Mouse (Mus musculus) mouse embryonic stem cell (cell line): Measurements from ENCODE around the gene Ddt.
"Not testable (repeated sequence)": the region's sequence is repeated elsewhere in the genome, so short reads cannot be mapped to it uniquely, and the experiment has no call there.

Experiments used
- in situ Hi-C, 2 experiments: fragments of 300-500 bp; cut with MboI; formaldehyde crosslinking; loops; 1 replicate in 1 of 2; 3 replicates in 1 of 2; pipeline ENCODE4 v1.14.3; 2019 to 2020; ENCODE audit warnings: low sequenced_read_pairs in 2 of 2, low pct_unique_long_range_greater_than_20kb in 1 of 2, mixed read lengths in 1 of 2; ENCODE audit not compliant: unreplicated experiment in 1 of 2

Gene Ddt

DNA sequence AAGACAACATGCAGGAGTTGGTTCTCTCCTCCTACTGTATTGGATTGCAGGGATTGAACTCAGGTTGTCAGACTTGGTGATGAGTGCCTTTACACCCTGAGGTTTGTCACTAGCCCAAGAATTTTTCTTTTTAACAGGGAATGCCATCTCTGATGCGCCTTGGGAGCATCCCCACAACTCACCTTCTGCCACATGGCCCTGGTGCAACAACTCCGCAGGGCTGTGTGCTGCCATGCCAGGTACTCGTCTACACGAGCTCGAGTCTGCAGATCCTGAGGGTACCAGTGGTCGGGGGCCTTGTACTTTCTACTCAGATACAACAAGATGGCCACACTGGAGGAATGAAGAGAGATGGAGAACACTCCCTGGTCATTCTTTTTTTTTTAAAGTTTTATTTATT is 3.3 kb upstream of the Ddt start:
- in situ Hi-C loops = no loop called here

DNA sequence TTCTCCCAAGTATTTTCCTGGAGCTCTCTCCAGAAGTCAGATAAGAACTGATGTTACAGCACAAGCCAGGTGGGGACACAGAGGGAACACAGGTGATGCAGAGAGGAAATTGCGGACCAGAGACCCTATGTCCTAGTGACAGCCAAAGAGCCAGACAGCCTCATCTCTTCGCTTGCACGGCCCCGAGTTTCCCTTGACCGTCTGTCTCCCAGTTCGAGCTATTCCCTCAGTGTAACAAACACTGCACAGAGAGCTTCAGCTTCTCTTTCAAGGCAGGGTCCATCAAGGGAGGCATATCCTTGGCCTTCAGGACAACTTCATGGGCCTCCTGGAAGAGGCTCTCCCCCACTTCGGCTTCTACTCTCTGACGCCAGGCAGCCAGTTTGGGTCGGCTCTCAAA is 1.4 kb upstream of the Ddt start:
- in situ Hi-C loops = no loop called here

DNA sequence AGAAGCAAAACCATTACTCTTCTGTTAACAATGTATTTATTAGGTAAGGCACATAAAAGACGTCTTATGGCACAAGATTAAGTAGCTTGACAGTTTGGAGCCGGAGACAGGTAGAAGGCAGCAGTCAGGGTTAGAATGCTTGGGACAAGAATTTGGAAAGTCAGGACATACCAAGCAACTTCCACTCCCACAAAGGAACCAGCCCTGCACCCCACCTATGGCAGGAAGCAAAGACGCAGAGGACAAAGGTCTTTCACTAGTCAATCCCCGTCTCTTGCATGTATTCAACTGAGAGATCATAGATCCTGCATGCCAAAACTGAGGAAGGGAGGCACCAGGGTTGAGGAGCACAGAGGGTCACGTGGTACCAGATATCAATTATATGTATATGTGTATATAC is 888 bp upstream of the Ddt start:
- in situ Hi-C loops = no loop called here

DNA sequence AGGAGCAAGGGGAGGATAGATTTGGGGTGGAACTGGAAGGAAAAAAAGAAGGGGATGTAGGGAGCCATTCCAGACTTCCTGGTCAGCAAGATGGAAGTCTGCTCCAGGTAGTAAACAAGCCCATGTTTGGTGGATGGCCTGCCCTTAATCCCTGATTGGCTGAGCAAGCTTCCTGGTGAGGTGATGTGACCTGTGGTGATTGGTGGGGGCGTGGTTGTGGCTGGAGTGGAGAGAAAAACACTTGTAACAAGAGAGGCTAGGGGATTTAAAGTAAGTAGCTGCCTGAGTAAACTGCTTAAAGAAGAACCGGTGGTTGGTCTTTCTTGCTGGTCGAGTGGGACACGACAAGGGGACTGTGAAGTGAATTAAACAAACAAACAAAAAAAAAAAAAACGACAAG is 5.5 kb downstream of the Ddt start:
- in situ Hi-C loops = not testable (repeated sequence)

DNA sequence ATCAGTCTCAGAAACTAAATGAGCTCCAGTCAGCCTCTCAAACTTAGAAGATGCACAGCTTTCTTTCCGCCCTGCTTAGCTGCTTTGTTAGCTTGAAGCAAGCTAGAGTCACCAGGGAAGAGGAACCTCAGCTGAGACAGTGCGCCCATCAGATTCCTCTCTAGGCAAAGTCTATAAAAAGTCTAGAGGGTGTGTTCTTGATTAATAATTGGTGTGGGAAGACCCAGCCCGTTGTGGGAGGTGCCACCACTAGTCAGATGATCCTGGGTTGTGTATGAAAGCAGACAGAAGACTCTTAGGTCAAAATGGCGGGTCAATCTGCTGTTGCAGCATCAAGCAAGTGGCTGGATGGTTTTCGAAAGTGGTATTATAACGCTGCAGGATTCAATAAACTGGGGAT is 6.4 kb downstream of the Ddt start:
- in situ Hi-C loops = no loop called here

DNA sequence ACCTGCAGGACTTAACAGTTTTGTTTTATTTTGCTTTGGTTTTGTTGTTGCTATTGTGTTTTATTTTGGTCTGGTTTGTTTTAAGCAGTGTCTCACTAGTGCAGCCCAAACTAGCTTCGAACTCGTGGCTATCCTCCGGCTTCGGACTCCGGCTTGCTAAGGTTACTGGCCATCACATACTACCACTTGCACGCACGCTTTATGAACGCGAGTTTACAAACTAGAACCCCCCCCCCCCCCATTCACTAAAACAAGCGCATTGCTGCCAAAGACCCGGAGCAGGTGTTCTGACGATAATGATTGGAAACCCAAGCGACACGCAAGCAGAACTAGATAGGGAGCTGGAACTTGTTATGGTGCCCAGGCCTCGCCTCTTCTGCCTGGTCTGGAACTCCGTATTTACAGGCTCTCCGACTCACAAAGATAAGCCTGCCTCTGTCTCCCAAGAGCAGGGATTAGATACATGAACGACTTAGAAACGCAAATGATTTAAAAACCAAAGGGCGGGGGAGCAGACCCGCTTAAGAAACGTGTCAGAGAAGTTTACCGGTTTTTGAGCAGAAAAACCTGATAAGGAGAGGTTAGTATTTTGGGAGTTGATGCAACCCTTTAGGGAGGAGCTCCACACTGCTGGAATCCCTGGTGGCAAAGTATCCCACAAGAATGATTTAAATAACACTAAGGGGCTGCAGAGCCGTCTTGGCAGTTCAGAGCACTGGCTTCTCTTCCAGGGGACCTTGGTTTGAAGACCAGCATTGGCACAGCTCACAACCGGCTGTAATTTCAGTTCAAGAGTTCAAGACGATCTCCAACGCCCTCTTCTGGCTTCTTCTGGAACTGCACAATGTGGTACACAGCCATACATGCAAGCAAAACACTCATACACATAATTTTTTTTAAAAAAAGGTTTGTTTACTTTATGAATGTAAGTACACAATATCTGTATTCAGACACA is 8.4 kb downstream of the Ddt start:
- in situ Hi-C loops = no loop called here

DNA sequence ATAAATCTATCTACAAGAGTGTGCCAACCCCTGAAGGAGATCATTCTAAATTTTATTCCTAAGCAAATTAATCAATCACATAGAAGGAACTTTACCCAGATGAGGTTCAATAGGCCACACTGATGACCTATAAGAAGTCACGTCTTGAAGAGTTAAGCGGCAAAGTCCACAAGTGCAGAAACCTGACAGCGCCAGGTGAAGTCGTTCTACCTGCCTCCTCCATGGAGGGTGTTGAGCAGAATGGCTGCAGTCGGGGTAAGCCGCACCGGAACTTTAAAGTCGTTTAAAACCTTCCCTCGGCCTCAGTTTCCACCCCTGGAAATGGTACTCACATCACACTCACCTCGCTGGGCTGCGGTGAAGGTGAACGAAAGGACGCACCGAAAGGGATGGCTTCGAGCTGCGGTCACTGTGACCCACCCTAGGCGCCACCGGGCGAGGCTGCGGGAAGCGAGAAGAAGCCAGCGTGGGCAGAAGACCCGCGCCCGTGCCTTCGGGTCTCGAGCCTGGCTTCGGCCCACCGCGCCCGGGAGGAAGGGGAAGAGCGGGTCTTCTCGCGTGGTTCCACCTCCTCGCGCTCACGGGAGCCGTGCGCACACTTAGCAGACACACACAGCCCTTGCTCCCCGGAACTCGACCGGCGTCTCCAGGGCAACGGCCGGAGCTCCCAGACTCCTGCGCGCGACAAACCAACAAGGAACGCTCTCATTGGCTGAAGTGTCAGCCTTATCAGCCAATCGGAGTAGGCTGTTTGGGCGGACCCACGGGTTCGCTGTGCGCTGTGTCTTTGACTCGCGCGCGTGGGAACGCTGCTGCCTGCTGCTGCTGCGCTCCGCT is 9.3 kb downstream of the Ddt start, which contains the start of gene Cabin1:
TSS of gene Cabin1 (minus strand) at position 660 of the 837 bp plus-strand sequence.
- in situ Hi-C loops = no loop called here

DNA sequence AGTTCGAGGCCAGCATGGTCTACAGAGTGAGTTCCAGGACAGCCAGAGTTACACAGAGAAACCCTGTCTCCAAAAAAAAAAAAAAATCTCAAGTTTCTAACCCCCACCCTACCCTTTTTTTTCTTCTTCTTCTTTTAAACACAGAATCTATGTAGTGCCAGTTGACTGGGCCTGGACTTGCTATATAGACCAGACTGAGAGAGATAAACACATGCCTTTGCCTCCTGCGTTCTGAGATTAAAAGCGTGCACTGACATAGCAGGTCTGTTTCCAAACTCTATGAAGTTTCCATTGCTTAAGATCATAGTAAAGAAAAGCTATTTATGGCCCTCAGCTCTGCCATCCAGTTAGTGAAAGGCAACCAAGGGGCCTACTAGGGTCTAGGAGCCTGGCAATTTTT is 10.8 kb downstream of the Ddt start:
- in situ Hi-C loops = no loop called here

DNA sequence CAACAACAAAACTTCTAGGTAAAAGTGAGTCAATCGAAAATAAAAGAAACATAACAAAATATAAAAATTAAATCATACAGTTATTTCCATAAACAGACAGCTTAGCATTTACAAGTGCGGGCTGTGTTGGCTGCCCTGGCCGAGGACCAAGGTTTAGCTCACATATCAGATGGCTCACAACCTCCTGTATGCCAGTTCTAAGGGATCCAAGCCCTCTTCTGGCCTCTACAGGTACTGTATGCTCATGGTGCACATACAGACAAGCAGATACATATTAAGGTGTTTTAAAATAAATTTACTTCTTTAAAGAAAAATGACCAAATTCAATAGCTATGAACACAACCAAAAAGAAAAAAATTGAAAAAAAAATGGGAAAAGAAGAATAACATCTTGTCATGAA is 12.9 kb downstream of the Ddt start:
- in situ Hi-C loops = no loop called here

DNA sequence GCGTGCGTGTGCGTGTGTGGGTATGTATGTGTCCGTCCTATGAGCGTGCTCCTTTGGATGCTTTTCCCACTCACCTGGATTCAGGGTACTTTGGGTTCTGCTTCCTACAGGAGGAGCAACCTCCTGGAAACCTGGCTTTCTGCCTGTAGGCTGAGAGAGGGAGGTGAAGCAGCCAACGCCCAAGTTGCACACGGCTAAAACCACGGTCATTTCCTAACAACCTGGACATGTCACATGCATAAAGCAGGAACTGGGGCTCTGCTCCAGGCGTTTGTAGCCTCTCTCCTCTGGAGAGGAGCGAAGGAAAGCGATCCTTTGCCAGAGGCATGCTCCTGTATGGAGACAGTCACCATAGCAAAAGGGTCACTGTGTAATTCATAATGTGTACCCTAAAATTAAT is 16.5 kb downstream of the Ddt start:
- in situ Hi-C loops = no loop called here

DNA sequence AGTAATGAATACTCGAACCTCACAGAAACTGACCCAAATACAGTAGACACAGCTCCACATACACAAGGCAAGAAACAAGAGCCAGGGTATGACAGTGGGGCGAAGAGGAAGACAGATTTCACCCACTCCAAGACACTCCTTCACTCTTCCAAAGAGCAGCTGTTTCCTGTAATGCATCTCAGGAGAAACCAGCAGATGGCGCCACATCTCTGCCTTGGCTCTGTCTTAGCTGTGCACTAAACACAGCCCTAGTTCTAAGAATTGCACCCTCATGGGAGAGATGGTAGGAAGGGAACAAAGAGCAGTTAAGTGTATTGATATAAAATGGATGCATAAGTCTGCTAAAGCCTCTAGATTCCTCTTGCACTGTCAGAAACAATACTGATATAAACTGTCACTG is 29.2 kb downstream of the Ddt start:
- in situ Hi-C loops = loop anchor here (10.0 to 25.0 kb wide), 2 partner anchors 111 to 218 kb away; partner anchors contain the start of gene Gm5134 (in 1 of the 2)

DNA sequence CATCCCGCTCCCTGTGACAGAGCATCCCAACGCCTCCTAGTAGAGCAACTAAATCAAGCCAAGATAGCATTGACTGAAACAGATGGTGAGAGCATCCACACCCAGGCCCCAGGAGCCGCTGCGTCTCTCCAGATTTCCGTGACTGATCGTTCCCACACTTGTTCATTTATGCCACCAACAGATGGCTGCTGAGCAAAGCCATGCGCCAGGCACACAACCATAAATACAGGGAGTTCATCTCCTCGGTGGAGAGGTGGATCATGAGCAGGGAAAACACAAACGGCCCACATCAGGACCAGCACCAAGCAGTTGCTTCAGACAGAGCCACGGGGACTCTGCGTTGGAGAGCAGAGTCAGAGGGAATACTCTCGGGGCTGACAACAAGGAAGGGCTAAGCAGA is 29.8 kb downstream of the Ddt start:
- in situ Hi-C loops = loop anchor here (10.0 to 25.0 kb wide), 2 partner anchors 111 to 219 kb away; partner anchors contain the start of gene Gm5134 (in 1 of the 2)

DNA sequence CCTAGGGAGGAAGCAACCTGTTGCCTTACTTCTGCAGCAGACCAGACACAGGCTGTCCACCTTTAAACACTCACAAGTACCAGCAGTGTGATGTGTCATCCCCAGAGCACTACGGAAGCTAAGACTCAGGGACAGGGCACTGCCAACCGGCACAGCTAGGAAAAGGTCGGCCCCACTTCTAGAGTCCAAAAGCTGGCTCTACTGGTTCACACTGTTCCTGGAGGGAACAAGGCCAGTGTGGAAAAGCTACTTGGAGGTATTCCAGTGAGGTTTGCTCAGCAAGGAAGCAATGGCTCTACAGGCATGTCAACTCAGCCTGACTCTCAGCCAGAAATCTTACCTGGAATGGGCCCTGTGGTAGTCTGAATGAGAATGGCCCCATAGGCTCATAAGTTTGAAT is 32.3 kb downstream of the Ddt start:
- in situ Hi-C loops = loop anchor here (10.0 to 25.0 kb wide), 2 partner anchors 114 to 221 kb away; partner anchors contain the start of gene Gm5134 (in 1 of the 2)

DNA sequence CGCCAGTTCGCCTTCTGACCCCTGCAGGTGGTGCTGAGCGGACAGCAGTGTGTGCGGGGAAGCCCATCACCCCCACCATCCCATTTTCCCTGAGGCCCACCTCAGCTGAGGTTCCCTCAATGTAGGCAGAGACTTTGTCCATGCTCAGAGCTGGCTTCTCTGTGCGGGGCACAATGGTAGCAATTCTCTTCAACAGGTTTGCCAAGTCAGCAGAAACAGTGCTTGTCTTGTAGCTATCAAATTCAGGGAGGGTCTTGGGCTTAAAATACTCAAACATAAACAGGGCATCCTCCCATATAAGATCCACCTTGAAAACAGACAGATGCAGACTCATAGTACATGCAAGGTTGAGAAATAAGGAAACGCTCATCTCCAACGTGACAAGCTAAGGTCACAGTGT is 47.8 kb downstream of the Ddt start:
- in situ Hi-C loops = loop anchor here in 1 of 2 experiments (25.0 kb wide), 1 partner anchor 237 kb away; the partner anchor contains the start of gene Gm5134
